Mouse (Mus musculus) embryonic facial prominence, embryonic 13.5 days (tissue): ENCODE data around the gene 0610037L13Rik. TPM values are rescaled to one million over a fixed set of nuclear protein-coding genes. Genes with fewer than 3 reads are reported as not detected.

ENCODE experiments used
- ATAC-seq: fragments of 200-750 bp; cut with Nextera tagmentation; 2 replicates; pipeline ENCODE4 v1.8.0; 2017; ENCODE audit warnings: low read depth; ENCODE audit not compliant: insufficient number of reproducible peaks, insufficient read depth, low FRiP score, low TSS enrichment
- H3K27ac ChIP-seq: fragments of 300-500 bp; sonication (generic); 2 replicates; pipeline ENCODE4 v1.5.1; 2015; ENCODE audit warnings: moderate library complexity, mild to moderate bottlenecking, inconsistent platforms
- H3K27me3 ChIP-seq: fragments of 300-500 bp; sonication (generic); 2 replicates; pipeline ENCODE4 v1.6.1; 2015; ENCODE audit warnings: mild to moderate bottlenecking, inconsistent platforms
- H3K36me3 ChIP-seq: fragments of 300-500 bp; sonication (generic); 2 replicates; pipeline ENCODE4 v1.6.1; 2015; ENCODE audit warnings: mild to moderate bottlenecking, inconsistent platforms
- H3K4me1 ChIP-seq: fragments of 300-500 bp; sonication (generic); 2 replicates; pipeline ENCODE4 v1.6.1; 2015; ENCODE audit warnings: inconsistent platforms
- H3K4me2 ChIP-seq: fragments of 300-500 bp; sonication (generic); 2 replicates; pipeline ENCODE4 v1.6.1; 2015; ENCODE audit warnings: moderate library complexity, mild to moderate bottlenecking, inconsistent platforms
- H3K4me3 ChIP-seq: fragments of 300-500 bp; sonication (generic); 2 replicates; pipeline ENCODE4 v1.5.1; 2015; ENCODE audit warnings: mild to moderate bottlenecking, inconsistent platforms
- H3K9ac ChIP-seq: fragments of 300-500 bp; sonication (generic); 2 replicates; pipeline ENCODE4 v1.6.1; 2015; ENCODE audit warnings: mild to moderate bottlenecking, inconsistent platforms
- H3K9me3 ChIP-seq: fragments of 300-500 bp; sonication (generic); 2 replicates; pipeline ENCODE4 v1.6.1; 2016; ENCODE audit warnings: inconsistent platforms
- WGBS: fragments of 180-500 bp; shearing (Covaris S2); methylation state at CpG from one replicate; pipeline ENCODE4 v1.1.7; 2015; ENCODE audit warnings: mixed read lengths; 5-methylcytosine and 5-hydroxymethylcytosine counted together
- polyA plus RNA-seq: library from polyadenylated mRNA; unstranded; fragments of >200 nt; fragmentation: Nextera tagmentation; extraction: Ambion mirVana; gene quantifications from 2 replicates; pipeline ENCODE4 v1.2.1, GENCODE M21; 2015

The 0610037L13Rik gene
- polyA plus RNA-seq, 1 experiment from 2014 or later = 140 TPM

GRCm38 (mm10) chr4:107864866-107865265 is 24.7 kb upstream of the 0610037L13Rik start:
- Histone ChIP-seq H3K27ac (no peak overlapping the region), H3K4me1 (no peaks in the 10 kb centered on the region), H3K9me3 (no peaks in the 10 kb centered on the region), H3K4me2 (no peak overlapping the region), H3K4me3 (no peak overlapping the region), H3K36me3 (no peaks in the 10 kb centered on the region; the same call in 1 of the 2 replicates), H3K9ac (no peak overlapping the region), H3K27me3 (no peaks in the 10 kb centered on the region)
- ATAC-seq = no peak
- 86% methylated on average over 4 of the region's 4 CpGs for WGBS

GRCm38 (mm10) chr4:107879254-107880050 is 10.2 kb upstream of the 0610037L13Rik start, which contains the start of gene Magoh:
TSS of gene Magoh (plus strand) at chr4:107879755.
- WGBS = 3% methylated on average over 48 of the region's 48 CpGs
- Histone ChIP-seq H3K9ac (peak within 1 kb of the TSS; percentile 87), H3K27me3 (no peaks in the 10 kb centered on the region), H3K36me3 (peaks cover 30% of the 10 kb centered on the region), H3K4me3 (peak within 1 kb of the TSS; percentile 89), H3K9me3 (no peaks in the 10 kb centered on the region), H3K4me1 (peaks cover 11% of the 10 kb centered on the region), H3K27ac (peak within 1 kb of the TSS; percentile 74), H3K4me2 (peak within 1 kb of the TSS; percentile 89)
- peak; percentile 92 for ATAC-seq

GRCm38 (mm10) chr4:107881631-107882030 is 8.0 kb upstream of the 0610037L13Rik start:
- Histone ChIP-seq H3K4me2 (no peak overlapping the region), H3K9me3 (no peaks in the 10 kb centered on the region), H3K27ac (no peak overlapping the region), H3K9ac (no peak overlapping the region), H3K4me3 (no peak overlapping the region), H3K4me1 (peaks cover 11% of the 10 kb centered on the region), H3K27me3 (no peaks in the 10 kb centered on the region), H3K36me3 (peaks cover 51% of the 10 kb centered on the region)
- no peak for ATAC-seq
- 98% methylated on average over 1 of the region's 1 CpGs for WGBS

GRCm38 (mm10) chr4:107886371-107886770 is 3.2 kb upstream of the 0610037L13Rik start:
- ATAC-seq = no peak
- 79% methylated on average over 7 of the region's 7 CpGs for WGBS

GRCm38 (mm10) chr4:107889385-107889730 is 255 bp upstream of the 0610037L13Rik start:
- Histone ChIP-seq H3K36me3 (peaks cover 58% of the 10 kb centered on the region), H3K27ac (peak overlapping the region; percentile 92)
- WGBS = 2% methylated on average over 12 of the region's 12 CpGs

More at GRCm38 (mm10) chr4:107886371-107886770, 3.2 kb upstream of the 0610037L13Rik start:
- no peaks in the 10 kb centered on the region for H3K27me3 ChIP-seq
- H3K27ac ChIP-seq = no peak overlapping the region
- no peak overlapping the region for H3K4me2 ChIP-seq
- H3K4me3 ChIP-seq = no peak overlapping the region
- H3K4me1 ChIP-seq = peaks cover 15% of the 10 kb centered on the region
- no peaks in the 10 kb centered on the region for H3K9me3 ChIP-seq
- peaks cover 60% of the 10 kb centered on the region for H3K36me3 ChIP-seq
- no peak overlapping the region for H3K9ac ChIP-seq

GRCm38 (mm10) chr4:107892663-107893062 is 3.0 kb downstream of the 0610037L13Rik start:
- no peak overlapping the region for H3K4me3 ChIP-seq
- H3K9me3 ChIP-seq = no peaks in the 10 kb centered on the region
- no peak overlapping the region for H3K4me2 ChIP-seq
- no peak overlapping the region for H3K9ac ChIP-seq
- H3K4me1 ChIP-seq = peaks cover 15% of the 10 kb centered on the region
- no peaks in the 10 kb centered on the region for H3K27me3 ChIP-seq
- WGBS = 72% methylated on average over 2 of the region's 2 CpGs
- ATAC-seq = no peak
- H3K36me3 ChIP-seq = peaks cover 58% of the 10 kb centered on the region
- H3K27ac ChIP-seq = no peak overlapping the region

More at GRCm38 (mm10) chr4:107889385-107889730, 255 bp upstream of the 0610037L13Rik start:
- H3K4me1 ChIP-seq = peaks cover 15% of the 10 kb centered on the region
- no peaks in the 10 kb centered on the region for H3K27me3 ChIP-seq
- H3K4me3 ChIP-seq = peak overlapping the region; percentile 56
- no peaks in the 10 kb centered on the region for H3K9me3 ChIP-seq
- H3K9ac ChIP-seq = peak overlapping the region; percentile 77
- H3K4me2 ChIP-seq = peak overlapping the region; percentile 78
- peak; percentile 7; the same call in 1 of the 2 replicates for ATAC-seq

- 94% methylated on average over 5 of the region's 5 CpGs for WGBS
- no peak for ATAC-seq
Measured at GRCm38 (mm10) chr4:107899211-107899927, 9.8 kb downstream of the 0610037L13Rik start.

GRCm38 (mm10) chr4:107900206-107900605 is 10.6 kb downstream of the 0610037L13Rik start:
- H3K9ac ChIP-seq = no peak overlapping the region

More at GRCm38 (mm10) chr4:107899211-107899927, 9.8 kb downstream of the 0610037L13Rik start:
- no peak overlapping the region for H3K27ac ChIP-seq
- no peak overlapping the region for H3K9ac ChIP-seq
- H3K4me1 ChIP-seq = no peaks in the 10 kb centered on the region
- H3K4me2 ChIP-seq = no peak overlapping the region
- no peaks in the 10 kb centered on the region for H3K9me3 ChIP-seq
- no peaks in the 10 kb centered on the region for H3K27me3 ChIP-seq
- peaks cover 53% of the 10 kb centered on the region for H3K36me3 ChIP-seq
- no peak overlapping the region for H3K4me3 ChIP-seq

GRCm38 (mm10) chr4:107904252-107904651 is 14.6 kb downstream of the 0610037L13Rik start:
- Histone ChIP-seq H3K36me3 (peaks cover 55% of the 10 kb centered on the region), H3K4me1 (no peaks in the 10 kb centered on the region), H3K4me3 (no peak overlapping the region), H3K27me3 (no peaks in the 10 kb centered on the region), H3K27ac (no peak overlapping the region), H3K9ac (no peak overlapping the region), H3K4me2 (no peak overlapping the region), H3K9me3 (no peaks in the 10 kb centered on the region)
- no peak for ATAC-seq
- WGBS = 94% methylated on average over 10 of the region's 10 CpGs

More at GRCm38 (mm10) chr4:107900206-107900605, 10.6 kb downstream of the 0610037L13Rik start:
- no peaks in the 10 kb centered on the region for H3K9me3 ChIP-seq
- no peak overlapping the region for H3K27ac ChIP-seq
- no peak overlapping the region for H3K4me2 ChIP-seq
- H3K36me3 ChIP-seq = peaks cover 57% of the 10 kb centered on the region
- H3K27me3 ChIP-seq = no peaks in the 10 kb centered on the region
- no peak for ATAC-seq
- no peaks in the 10 kb centered on the region for H3K4me1 ChIP-seq
- H3K4me3 ChIP-seq = no peak overlapping the region
- WGBS = 87% methylated on average over 3 of the region's 3 CpGs

- no peaks in the 10 kb centered on the region for H3K4me1 ChIP-seq
- ATAC-seq = no peak
- H3K4me2 ChIP-seq = no peak overlapping the region
- H3K27me3 ChIP-seq = no peaks in the 10 kb centered on the region
- no peak overlapping the region for H3K4me3 ChIP-seq
- peaks cover 73% of the 10 kb centered on the region for H3K36me3 ChIP-seq
- H3K9me3 ChIP-seq = no peaks in the 10 kb centered on the region
- no peak overlapping the region for H3K9ac ChIP-seq
- WGBS = 90% methylated on average over 9 of the region's 9 CpGs
- no peak overlapping the region for H3K27ac ChIP-seq
Measured at GRCm38 (mm10) chr4:107906561-107906960, 16.9 kb downstream of the 0610037L13Rik start.

GRCm38 (mm10) chr4:107910020-107910419 is 20.4 kb downstream of the 0610037L13Rik start:
- peaks cover 5% of the 10 kb centered on the region; the same call in 1 of the 2 replicates for H3K4me1 ChIP-seq
- H3K4me2 ChIP-seq = no peak overlapping the region
- no peak overlapping the region for H3K27ac ChIP-seq
- H3K27me3 ChIP-seq = no peaks in the 10 kb centered on the region
- no peak overlapping the region for H3K9ac ChIP-seq
- no peak overlapping the region for H3K4me3 ChIP-seq
- WGBS = 90% methylated on average over 4 of the region's 4 CpGs
- H3K36me3 ChIP-seq = peaks cover 78% of the 10 kb centered on the region
- no peaks in the 10 kb centered on the region for H3K9me3 ChIP-seq
- no peak for ATAC-seq
